Mouse (Mus musculus) spleen, adult 2 months (tissue): Measurements from ENCODE around the gene Chrm5.

Experiments
- CTCF ChIP-seq: fragments of 200-500 bp; IDR thresholded peaks from 2 replicates; pipeline ENCODE4 v1.5.1; 2011; ENCODE audit warnings: mild to moderate bottlenecking, inconsistent platforms; ENCODE audit not compliant: insufficient read depth, insufficient read length, insufficient replicate concordance; ENCODE audit errors: extremely low read depth
- POLR2A ChIP-seq: fragments of 200-500 bp; IDR thresholded peaks from 2 replicates; pipeline ENCODE4 v1.6.1; 2011; ENCODE audit warnings: low read depth, low read length, inconsistent platforms

GRCm38 (mm10) chr2:112470961-112471381 is 9.6 kb downstream of the Chrm5 start:
- no peak for TF ChIP-seq CTCF
- TF ChIP-seq POLR2A, result no peak
